8 mouse cellular contexts compared by ENCODE assay signal in genomic region chr6:72380131-72380770, GRCm38 (mm10). TPM values are rescaled to one million over a fixed set of nuclear protein-coding genes. Genes with fewer than 3 reads are reported as not detected.
A peak's percentile ranks its signal among the peaks of the same experiment; 100 is the strongest.
DNase-seq lines count a peak whose midpoint lies in the region; ATAC-seq and TF ChIP-seq lines count a peak whose summit lies in the region.

Vamp5 (minus strand) TSS chr6:72380468.

- DNase-seq in layer of hippocampus, adult 11-12 months (ENCODE audit: low spot score), result peak; percentile 63
- DNase-seq in layer of hippocampus, postnatal 36 days, result no peak
- peak; percentile 40 to 55 for DNase-seq in cerebellum, postnatal 10 days
- peak; percentile 84 for DNase-seq in gastrocnemius, postnatal 10 days
- DNase-seq in liver, adult 2 months (ENCODE audit: extremely low read depth, low read depth, low spot score), result peak; percentile 59
- DNase-seq in monocyte, adult 2 months (ENCODE audit: low read depth in 1 of 2, low spot score in 2 of 2), result peak; percentile 36 to 75

- WGBS in hindbrain, embryonic 16.5 days, result 3% methylated on average over 43 of the region's 49 CpGs
- WGBS in liver, adult 2 months, result 1% methylated on average over 49 of the region's 49 CpGs
- WGBS in stomach, embryonic 15.5 days, result 1% methylated on average over 45 of the region's 49 CpGs

- peak within 1 kb of the TSS; percentile 62 for H3K4me2 ChIP-seq in hindbrain, embryonic 16.5 days (ENCODE audit: low read length)
- peak within 1 kb of the TSS; percentile 72 for H3K4me2 ChIP-seq in stomach, embryonic 15.5 days

- H3K4me1 ChIP-seq in hindbrain, embryonic 16.5 days (ENCODE audit: control insufficient read depth, insufficient read depth, low read depth, low read length), result peaks cover 4% of the 10 kb centered on the region
- peaks cover 9% of the 10 kb centered on the region for H3K4me1 ChIP-seq in liver, adult 2 months (ENCODE audit: control insufficient read depth, insufficient read depth, low read length)
- peaks cover 3% of the 10 kb centered on the region; the same call in 1 of the 2 replicates for H3K4me1 ChIP-seq in stomach, embryonic 15.5 days

- no peak within 1 kb of the TSS for H3K27ac ChIP-seq in hindbrain, embryonic 16.5 days (ENCODE audit: low read depth, low read length)
- peak within 1 kb of the TSS; percentile 49 for H3K27ac ChIP-seq in liver, adult 2 months (replicated peaks; ENCODE audit: insufficient read depth, low read depth, low read length)
- H3K27ac ChIP-seq in stomach, embryonic 15.5 days, result peak within 1 kb of the TSS; percentile 48; the same call in 1 of the 2 replicates

- 0 out of 2 replicates have a peak, but pooled peaks have one; percentile 25 for TF ChIP-seq POLR2A in liver, adult 2 months (IDR thresholded peaks at IDR 0.05; ENCODE audit: extremely low read depth, insufficient read depth, low read length)

- H3K27me3 ChIP-seq in hindbrain, embryonic 16.5 days (replicated peaks; ENCODE audit: control insufficient read depth, insufficient read depth, low read length), result peaks cover 10% of the 10 kb centered on the region
- no peaks in the 10 kb centered on the region for H3K27me3 ChIP-seq in liver, adult 2 months (ENCODE audit: control insufficient read depth, insufficient read depth, low read length)
- no peaks in the 10 kb centered on the region for H3K27me3 ChIP-seq in stomach, embryonic 15.5 days (replicated peaks)

- H3K79me2 ChIP-seq in liver, adult 2 months (ENCODE audit: control insufficient read depth, insufficient read depth, low read length), result peaks cover 3% of the 10 kb centered on the region; the same call in 1 of the 2 replicates

- TF ChIP-seq CTCF in liver, adult 2 months (IDR thresholded peaks at IDR 0.05; ENCODE audit: low read depth, low read length), result peak; percentile 67

- H3K9ac ChIP-seq in hindbrain, embryonic 16.5 days (ENCODE audit: low read depth, low read length), result peak within 1 kb of the TSS; percentile 54
- peak within 1 kb of the TSS; percentile 76 for H3K9ac ChIP-seq in liver, adult 2 months (ENCODE audit: low read depth, low read length)
- peak within 1 kb of the TSS; percentile 17; the same call in 1 of the 2 replicates for H3K9ac ChIP-seq in stomach, embryonic 15.5 days

- H3K9me3 ChIP-seq in hindbrain, embryonic 16.5 days (ENCODE audit: control insufficient read depth, low read length), result no peaks in the 10 kb centered on the region
- H3K9me3 ChIP-seq in stomach, embryonic 15.5 days, result no peaks in the 10 kb centered on the region

- ATAC-seq in hindbrain, embryonic 16.5 days, result 0 out of 2 replicates have a peak, but pooled peaks have one; percentile 40
- peak; percentile 85 for ATAC-seq in stomach, embryonic 15.5 days (ENCODE audit: insufficient read depth, low FRiP score, low read depth)

- H3K4me3 ChIP-seq in hindbrain, embryonic 16.5 days (ENCODE audit: low read length), result peak within 1 kb of the TSS; percentile 44
- peak within 1 kb of the TSS; percentile 67 for H3K4me3 ChIP-seq in liver, adult 2 months (ENCODE audit: insufficient read depth, low read depth, low read length)
- peak within 1 kb of the TSS; percentile 51 for H3K4me3 ChIP-seq in stomach, embryonic 15.5 days (replicated peaks)

- H3K36me3 ChIP-seq in hindbrain, embryonic 16.5 days (ENCODE audit: control insufficient read depth, insufficient read depth, low read length), result no peaks in the 10 kb centered on the region
- H3K36me3 ChIP-seq in liver, adult 2 months (ENCODE audit: control insufficient read depth, insufficient read depth, low read length), result peaks cover 4% of the 10 kb centered on the region; the same call in 1 of the 2 replicates
- H3K36me3 ChIP-seq in stomach, embryonic 15.5 days, result peaks cover 11% of the 10 kb centered on the region

RNA-seq across cellular contexts. Expression of gene Vamp5, which starts in this region (rescaled TPM):
- 1 to 10 TPM; 4.4 to 5.3 TPM for total RNA-seq in layer of hippocampus, postnatal 36 days (2021)
- total RNA-seq in gastrocnemius, postnatal 10 days (2021), result 10 to 100 TPM; 49.1 to 50.0 TPM
- polyA plus RNA-seq in hindbrain, embryonic 16.5 days (2015; fragmentation: Nextera tagmentation; extraction: Ambion mirVana), result 16.2 and 20.1 TPM in 2 replicates
- total RNA-seq in liver, adult 2 months (2014; rRNA removed), result 18.9 and 20.5 TPM in 2 replicates
- 18.3 and 18.5 TPM in 2 replicates for polyA plus RNA-seq in liver, adult 2 months (2012; rRNA removed)
- 23.9 and 26.8 TPM in 2 replicates for polyA plus RNA-seq in stomach, embryonic 15.5 days (2015; fragmentation: Nextera tagmentation; extraction: Ambion mirVana)

Comparison
In these comparisons a context has a peak if more than half of its experiments do, and no peak if none do; other contexts are left out.
1. DNase-seq: peak in layer of hippocampus, adult 11-12 months (single experiment), cerebellum, postnatal 10 days (2 of 2), gastrocnemius, postnatal 10 days (single experiment), liver, adult 2 months (single experiment) and monocyte, adult 2 months (2 of 2); none in layer of hippocampus, postnatal 36 days (0 of 2).
2. H3K9ac ChIP-seq: peak in every context shown above with its lines; median percentile 76 in liver, adult 2 months; 54 in hindbrain, embryonic 16.5 days; 17 in stomach, embryonic 15.5 days.
3. Peak in every context shown above with its lines, with median percentiles within 50 percentile points of each other: H3K4me3 ChIP-seq.